Mouse (Mus musculus) CH12.LX (cell line): ENCODE results near the gene Kcnj9.

Experiments
- CTCF ChIP-seq, 2 experiments: IDR thresholded peaks in 1 of 2; conservative IDR thresholded peaks in 1 of 2; 2 replicates each; pipeline ENCODE4 v1.5.1; 2011 to 2012; ENCODE audit warnings: low read depth in 2 of 2, low read length in 2 of 2, improper control_type of control experiment in 1 of 2, inconsistent platforms in 1 of 2, mild to moderate bottlenecking in 1 of 2, moderate library complexity in 1 of 2
- EP300 ChIP-seq: IDR thresholded peaks from 2 replicates; pipeline ENCODE4 v1.6.1; 2011; ENCODE audit warnings: low read length, improper control_type of control experiment
- GABPA ChIP-seq: IDR thresholded peaks from 2 replicates; pipeline ENCODE4 v1.6.1; 2012; ENCODE audit warnings: low read depth, low read length, improper control_type of control experiment, inconsistent platforms; ENCODE audit not compliant: insufficient replicate concordance
- RCOR1 ChIP-seq: conservative IDR thresholded peaks from 2 replicates; pipeline ENCODE4 v1.6.1; 2012; ENCODE audit warnings: low read depth, mild to moderate bottlenecking, inconsistent platforms, low read length, improper control_type of control experiment
- SMC3 ChIP-seq: IDR thresholded peaks from 2 replicates; pipeline ENCODE4 v1.6.1; 2011; ENCODE audit warnings: low read depth, low read length, improper control_type of control experiment
- ZNF384 ChIP-seq: IDR thresholded peaks from 2 replicates; pipeline ENCODE4 v1.6.1; 2012; ENCODE audit warnings: low read depth, low read length, improper control_type of control experiment, inconsistent platforms

GRCm38 (mm10) chr1:172347382-172347781 lies 18.3 kb upstream of the Kcnj9 start:
- TF ChIP-seq ZNF384, result no peak
- no peak for TF ChIP-seq CTCF (conservative IDR thresholded peaks at IDR 0.05 in 1 of 2, IDR thresholded peaks at IDR 0.05 in 1 of 2; ENCODE audit: low read depth in 2 of 2, low read length in 2 of 2)
- no peak for TF ChIP-seq SMC3
- TF ChIP-seq EP300, result no peak
- no peak for TF ChIP-seq GABPA
- TF ChIP-seq RCOR1, result no peak
